Mouse (Mus musculus) hindbrain, embryonic 14.5 days (tissue): ENCODE measurements around the gene Cers1. TPM values are rescaled to one million over a fixed set of nuclear protein-coding genes. Genes with fewer than 3 reads are reported as not detected.

Source experiments
- ATAC-seq: fragments of 200-750 bp; cut with Nextera tagmentation; 2 replicates; pipeline ENCODE4 v1.8.0; 2017; ENCODE audit warnings: moderate number of reproducible peaks, mild to moderate bottlenecking, moderate TSS enrichment, moderate library complexity; ENCODE audit not compliant: low FRiP score
- DNase-seq: peaks from one replicate; pipeline ENCODE4 v3.0.0-alpha.2; 2015; ENCODE audit warnings: low spot score
- H3K27ac ChIP-seq: fragments of 300-500 bp; sonication (generic); 2 replicates; pipeline ENCODE4 v1.5.1; 2014; ENCODE audit warnings: mild to moderate bottlenecking, moderate library complexity
- H3K27me3 ChIP-seq: fragments of 300-500 bp; sonication (generic); 2 replicates; pipeline ENCODE4 v1.6.1; 2014; ENCODE audit warnings: mild to moderate bottlenecking, low read length, mixed read lengths; ENCODE audit not compliant: control insufficient read depth, insufficient read depth
- H3K36me3 ChIP-seq: fragments of 300-500 bp; sonication (generic); replicated peaks from 2 replicates; pipeline ENCODE4 v1.6.1; 2014; ENCODE audit not compliant: control insufficient read depth, insufficient read depth
- H3K4me1 ChIP-seq: fragments of 300-500 bp; sonication (generic); replicated peaks from 2 replicates; pipeline ENCODE4 v1.6.1; 2014; ENCODE audit warnings: antibody characterized with exemption, low read length, mixed read lengths; ENCODE audit not compliant: control insufficient read depth, insufficient read depth
- H3K4me2 ChIP-seq: fragments of 300-500 bp; sonication (generic); replicated peaks from 2 replicates; pipeline ENCODE4 v1.6.1; 2014; ENCODE audit warnings: mild to moderate bottlenecking, moderate library complexity
- H3K4me3 ChIP-seq: fragments of 300-500 bp; sonication (generic); replicated peaks from 2 replicates; pipeline ENCODE4 v1.5.1; 2014; ENCODE audit warnings: mild to moderate bottlenecking, low read length
- H3K9ac ChIP-seq: fragments of 300-500 bp; sonication (generic); 2 replicates; pipeline ENCODE4 v1.6.1; 2014
- H3K9me3 ChIP-seq: fragments of 300-500 bp; sonication (generic); 2 replicates; pipeline ENCODE4 v1.6.1; 2016; ENCODE audit warnings: low read length; ENCODE audit not compliant: control insufficient read depth
- WGBS: fragments of 180-500 bp; shearing (Covaris S2); extraction: QIAGEN DNeasy Blood & Tissue Kit; methylation state at CpG from one replicate; pipeline ENCODE4 v1.1.7; 2014; 5-methylcytosine and 5-hydroxymethylcytosine counted together
- polyA plus RNA-seq: library from polyadenylated mRNA; unstranded; fragments of >200 nt; fragmentation: Nextera tagmentation; extraction: Ambion mirVana; gene quantifications from 2 replicates; pipeline ENCODE4 v1.2.1, GENCODE M21; 2014

Gene Cers1
- polyA plus RNA-seq, 1 experiment from 2014 or later = 42.9 TPM

DNA sequence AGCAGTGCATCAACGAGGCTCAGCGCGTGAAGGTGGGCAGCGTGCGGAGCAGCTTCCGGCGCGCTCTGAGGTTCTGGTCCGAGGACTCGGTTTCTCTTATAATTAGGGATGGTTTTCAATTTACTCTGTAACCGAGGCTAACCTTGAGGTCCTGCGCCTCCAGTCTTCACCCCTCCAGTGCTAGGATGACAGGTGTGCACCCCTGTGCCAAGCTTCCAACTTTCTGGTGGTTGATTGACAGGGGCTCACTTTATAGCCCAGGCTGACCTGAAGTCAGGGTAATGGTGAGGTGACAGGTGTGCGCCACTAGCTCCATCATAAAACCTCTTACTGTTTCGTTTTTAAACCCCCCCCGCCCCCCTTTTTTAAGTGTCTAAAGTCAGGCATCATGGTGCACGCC lies 12.7 kb upstream of the Cers1 start:
- peak overlapping the region; percentile 78 for H3K9ac ChIP-seq
- peak overlapping the region; percentile 75 for H3K4me3 ChIP-seq
- peak overlapping the region; percentile 72 for H3K27ac ChIP-seq
- peak overlapping the region; percentile 85 for H3K4me2 ChIP-seq
- H3K9me3 ChIP-seq = no peaks in the 10 kb centered on the region
- 3% methylated on average over 16 of the region's 16 CpGs for WGBS
- no peak for DNase-seq
- peaks cover 13% of the 10 kb centered on the region for H3K4me1 ChIP-seq
- no peaks in the 10 kb centered on the region for H3K27me3 ChIP-seq
- H3K36me3 ChIP-seq = peaks cover 53% of the 10 kb centered on the region
- ATAC-seq = peak; percentile 26; the same call in 1 of the 2 replicates

DNA sequence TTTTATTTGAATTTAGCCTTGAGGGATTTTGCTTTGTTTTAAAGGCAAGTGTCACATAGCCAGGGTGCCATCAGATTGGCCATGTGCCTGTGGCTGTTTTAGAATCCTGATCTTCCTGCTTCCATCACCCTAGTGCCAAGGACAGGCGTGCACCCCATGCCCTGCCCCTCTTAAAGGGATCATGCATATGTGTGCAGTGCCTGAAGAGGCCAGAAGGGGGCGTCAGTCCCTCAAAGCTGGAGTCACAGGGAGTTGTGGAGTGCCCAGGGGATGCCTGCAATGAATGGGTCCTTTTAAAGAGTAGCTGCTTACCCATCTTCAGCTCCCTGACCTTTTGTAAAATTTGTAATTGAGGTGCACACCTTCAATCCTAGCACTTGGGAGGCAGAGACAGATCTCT lies 6.3 kb upstream of the Cers1 start:
- H3K9me3 ChIP-seq = no peaks in the 10 kb centered on the region
- H3K4me3 ChIP-seq = no peak overlapping the region
- H3K4me1 ChIP-seq = no peaks in the 10 kb centered on the region
- ATAC-seq (no peak), DNase-seq (no peak)
- no peak overlapping the region for H3K4me2 ChIP-seq
- no peaks in the 10 kb centered on the region for H3K27me3 ChIP-seq
- WGBS = 27% methylated on average over 2 of the region's 2 CpGs
- no peak overlapping the region for H3K27ac ChIP-seq
- peaks cover 86% of the 10 kb centered on the region for H3K36me3 ChIP-seq
- H3K9ac ChIP-seq = no peak overlapping the region

DNA sequence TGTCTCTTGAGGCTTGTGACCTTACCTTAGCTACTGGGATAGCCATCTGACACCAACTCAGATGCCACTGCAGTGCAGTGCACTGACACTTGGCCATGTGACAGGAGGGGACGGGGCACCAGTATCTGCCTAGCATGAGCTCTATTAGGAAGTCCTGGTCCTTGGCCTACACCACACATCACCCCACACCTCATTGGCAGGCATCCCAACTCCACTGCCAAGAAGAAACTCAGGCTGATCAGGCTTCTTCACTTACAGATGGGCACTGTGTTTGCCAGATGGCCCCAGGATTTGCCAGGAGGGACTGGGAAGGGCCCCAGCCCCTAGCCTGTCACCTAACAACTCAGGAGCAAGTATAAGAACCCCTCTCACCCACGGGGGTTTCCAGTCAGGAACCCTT lies 2.2 kb upstream of the Cers1 start:
- Histone ChIP-seq H3K4me3 (no peak overlapping the region), H3K36me3 (peaks cover 52% of the 10 kb centered on the region), H3K4me1 (peaks cover 23% of the 10 kb centered on the region), H3K27me3 (no peaks in the 10 kb centered on the region), H3K27ac (no peak overlapping the region), H3K9me3 (no peaks in the 10 kb centered on the region), H3K9ac (no peak overlapping the region), H3K4me2 (no peak overlapping the region)
- DNase-seq (no peak), ATAC-seq (no peak)
- 76% methylated on average over 2 of the region's 2 CpGs for WGBS

DNA sequence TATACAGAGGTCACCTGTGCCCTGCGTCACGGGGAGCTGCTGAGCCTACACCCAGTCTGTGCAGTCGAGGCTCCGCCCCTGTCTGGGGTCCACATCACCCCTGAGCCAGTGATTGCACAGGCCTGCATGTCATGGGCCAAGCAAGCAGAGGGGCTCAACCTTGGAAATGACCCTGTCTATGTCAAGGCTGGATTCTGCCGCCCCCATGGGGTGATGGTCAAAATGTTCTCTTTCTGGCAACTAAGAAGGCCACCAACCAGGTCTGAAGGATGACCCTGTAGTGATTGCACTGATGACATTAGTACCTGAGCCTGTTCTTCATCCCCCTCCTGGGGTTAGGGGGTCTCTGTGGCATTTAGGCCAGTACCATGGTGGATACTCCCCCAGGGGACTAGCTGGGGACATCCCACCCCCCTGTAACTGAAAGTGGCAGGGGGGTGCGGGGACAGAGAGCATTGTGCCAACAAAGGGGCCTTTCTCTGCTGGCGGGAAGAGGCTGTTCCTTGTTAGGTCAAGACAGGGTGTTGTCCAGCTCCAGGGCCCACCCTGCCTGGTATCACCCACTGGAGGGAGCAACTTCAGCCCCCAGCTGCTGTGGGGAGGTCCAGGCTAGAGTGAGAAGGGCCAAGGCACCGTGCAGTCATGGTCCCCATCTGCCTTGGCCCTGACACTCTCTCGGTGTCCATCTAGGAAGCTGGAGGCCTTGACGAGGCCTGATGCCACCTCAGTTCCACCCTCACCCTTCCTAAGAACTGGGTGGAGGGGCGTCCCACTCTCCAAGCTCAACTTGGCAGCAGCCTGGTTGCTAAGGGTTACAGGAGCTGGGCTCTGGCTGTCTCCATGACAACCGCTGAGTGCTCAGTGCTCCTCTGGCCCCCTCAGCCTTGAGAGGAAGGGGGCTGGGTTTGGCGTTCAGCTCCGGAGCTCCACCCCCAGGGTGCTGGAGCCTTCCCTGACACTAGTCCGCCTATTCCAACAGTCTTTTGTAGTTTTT lies 1.2 kb downstream of the Cers1 start:
- H3K27ac ChIP-seq = peak overlapping the region; percentile 89
- no peaks in the 10 kb centered on the region for H3K27me3 ChIP-seq
- no peaks in the 10 kb centered on the region for H3K9me3 ChIP-seq
- H3K36me3 ChIP-seq = peaks cover 51% of the 10 kb centered on the region
- peak overlapping the region; percentile 56 for H3K4me3 ChIP-seq
- H3K4me2 ChIP-seq = peak overlapping the region; percentile 78
- peaks cover 23% of the 10 kb centered on the region for H3K4me1 ChIP-seq
- H3K9ac ChIP-seq = peak overlapping the region; percentile 86
- 7% methylated on average over 15 of the region's 15 CpGs for WGBS
- peak; percentile 88 for DNase-seq
- peak; percentile 87 for ATAC-seq

GRCm38 (mm10) chr8:70317872-70318271 lies 2.3 kb downstream of the Cers1 start:
- no peaks in the 10 kb centered on the region for H3K27me3 ChIP-seq
- no peak overlapping the region for H3K4me3 ChIP-seq
- peaks cover 23% of the 10 kb centered on the region for H3K4me1 ChIP-seq
- ATAC-seq (no peak), DNase-seq (no peak)
- peak overlapping the region; percentile 38 for H3K27ac ChIP-seq
- peaks cover 50% of the 10 kb centered on the region for H3K36me3 ChIP-seq
- no peaks in the 10 kb centered on the region for H3K9me3 ChIP-seq
- no peak overlapping the region; the same call in 1 of the 2 replicates for H3K9ac ChIP-seq
- 93% methylated on average over 5 of the region's 5 CpGs for WGBS
- H3K4me2 ChIP-seq = peak overlapping the region; percentile 78

GRCm38 (mm10) chr8:70323716-70324115 lies 8.1 kb downstream of the Cers1 start:
- H3K27me3 ChIP-seq = no peaks in the 10 kb centered on the region
- WGBS = 92% methylated on average over 3 of the region's 3 CpGs
- no peak overlapping the region for H3K9ac ChIP-seq
- H3K4me1 ChIP-seq = no peaks in the 10 kb centered on the region
- H3K27ac ChIP-seq = no peak overlapping the region
- peaks cover 89% of the 10 kb centered on the region for H3K36me3 ChIP-seq
- no peak overlapping the region for H3K4me2 ChIP-seq
- no peak for ATAC-seq
- no peak for DNase-seq
- no peaks in the 10 kb centered on the region for H3K9me3 ChIP-seq
- no peak overlapping the region for H3K4me3 ChIP-seq

- Histone ChIP-seq H3K4me2 (no peak overlapping the region), H3K27ac (no peak overlapping the region), H3K27me3 (no peaks in the 10 kb centered on the region), H3K9ac (no peak overlapping the region), H3K36me3 (peaks cover 91% of the 10 kb centered on the region), H3K9me3 (no peaks in the 10 kb centered on the region), H3K4me3 (no peak overlapping the region), H3K4me1 (peaks cover 14% of the 10 kb centered on the region; the same call in 1 of the 2 replicates)
- no peak for DNase-seq
- 94% methylated on average over 6 of the region's 6 CpGs for WGBS
- no peak for ATAC-seq
These were observed 11.9 kb downstream of the Cers1 start for GRCm38 (mm10) chr8:70327512-70327911.

GRCm38 (mm10) chr8:70329124-70329834 lies 13.7 kb downstream of the Cers1 start, which contains the start of gene Gdf1:
Gdf1 (plus strand) TSS chr8:70329817.
- no peaks in the 10 kb centered on the region for H3K27me3 ChIP-seq
- peak within 1 kb of the TSS; percentile 13; the same call in 1 of the 2 replicates for H3K9ac ChIP-seq
- H3K27ac ChIP-seq = no peak within 1 kb of the TSS
- 23% methylated on average over 14 of the region's 14 CpGs for WGBS
- peaks cover 14% of the 10 kb centered on the region; the same call in 1 of the 2 replicates for H3K4me1 ChIP-seq
- no peak within 1 kb of the TSS; the same call in 1 of the 2 replicates for H3K4me3 ChIP-seq
- H3K36me3 ChIP-seq = peaks cover 93% of the 10 kb centered on the region
- DNase-seq (no peak), ATAC-seq (no peak)
- 0 out of 2 replicates have a peak within 1 kb of the TSS, but pooled peaks have one; percentile 1 for H3K4me2 ChIP-seq
- H3K9me3 ChIP-seq = no peaks in the 10 kb centered on the region
